Mouse (Mus musculus) brain, embryonic 14.5 days (tissue): ENCODE results near the gene Rab11fip4.

Experiments used
- CTCF ChIP-seq: fragments of 200-500 bp; IDR thresholded peaks from 2 replicates; pipeline ENCODE4 v1.5.1; 2012; ENCODE audit warnings: inconsistent platforms, mild to moderate bottlenecking, moderate library complexity, borderline replicate concordance; ENCODE audit not compliant: insufficient read depth, insufficient read length; ENCODE audit errors: extremely low read depth
- POLR2A ChIP-seq: fragments of 200-500 bp; IDR thresholded peaks from 2 replicates; pipeline ENCODE4 v1.6.1; 2012; ENCODE audit warnings: mild to moderate bottlenecking, inconsistent platforms, borderline replicate concordance; ENCODE audit not compliant: poor library complexity, insufficient read depth, insufficient read length, severe bottlenecking; ENCODE audit errors: extremely low read depth

DNA sequence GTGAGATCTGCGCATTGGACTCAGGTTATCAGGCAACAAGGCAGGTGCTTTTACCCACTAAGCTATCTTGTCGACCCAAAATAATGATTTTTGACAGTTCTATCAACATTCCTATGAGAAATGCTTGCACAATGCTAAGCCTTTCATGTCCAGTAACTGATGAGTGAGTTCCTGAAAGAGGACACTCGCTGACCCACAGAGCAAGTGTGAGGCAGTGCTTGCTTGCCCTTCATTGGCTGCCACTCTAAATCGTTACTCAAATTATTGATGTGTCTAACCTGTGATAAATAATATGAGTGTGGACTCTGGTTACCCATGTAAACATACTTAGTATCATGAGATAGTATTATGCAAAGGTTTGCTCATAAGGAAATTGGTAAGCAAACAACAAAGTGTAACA, 30.5 kb upstream of the Rab11fip4 start:
- TF ChIP-seq CTCF (no peak), POLR2A (no peak)
